Mouse (Mus musculus) forebrain, embryonic 10.5 days (tissue): Measurements from ENCODE around the gene Casz1. TPM values are rescaled to one million over a fixed set of nuclear protein-coding genes. Genes with fewer than 3 reads are reported as not detected.

Source experiments
- DNase-seq: peaks from one replicate; pipeline ENCODE4 v3.0.0-alpha.2; 2017; ENCODE audit warnings: low spot score; ENCODE audit errors: extremely low spot score
- H3K27ac ChIP-seq: fragments of 300-500 bp; sonication (generic); 2 replicates; pipeline ENCODE4 v1.5.1; 2016; ENCODE audit warnings: mild to moderate bottlenecking
- H3K27me3 ChIP-seq: fragments of 300-500 bp; sonication (generic); 2 replicates; pipeline ENCODE4 v1.6.1; 2016; ENCODE audit warnings: mild to moderate bottlenecking; ENCODE audit not compliant: poor library complexity, severe bottlenecking
- H3K36me3 ChIP-seq: fragments of 300-500 bp; sonication (generic); replicated peaks from 2 replicates; pipeline ENCODE4 v1.6.1; 2016; ENCODE audit warnings: mild to moderate bottlenecking, moderate library complexity
- H3K4me1 ChIP-seq: fragments of 300-500 bp; sonication (generic); 2 replicates; pipeline ENCODE4 v1.6.1; 2016
- H3K4me3 ChIP-seq: fragments of 300-500 bp; sonication (generic); 2 replicates; pipeline ENCODE4 v1.5.1; 2016; ENCODE audit warnings: mild to moderate bottlenecking, moderate library complexity
- H3K9me3 ChIP-seq: fragments of 300-500 bp; sonication (generic); 2 replicates; pipeline ENCODE4 v1.6.1; 2016; ENCODE audit warnings: mild to moderate bottlenecking, moderate library complexity
- WGBS: fragments of 180-500 bp; shearing (Covaris S2); methylation state at CpG from one replicate; pipeline ENCODE4 v1.1.7; 2016; 5-methylcytosine and 5-hydroxymethylcytosine counted together
- polyA plus RNA-seq: library from polyadenylated mRNA; unstranded; fragments of >200 nt; fragmentation: Nextera tagmentation; extraction: Ambion mirVana; gene quantifications from 2 replicates; pipeline ENCODE4 v1.2.1, GENCODE M21; 2016

Gene Casz1
- polyA plus RNA-seq, 1 experiment from 2014 or later: 4.7 TPM

GRCm38 (mm10) chr4:148872372-148872771 is 68.1 kb downstream of the Casz1 start:
- Histone ChIP-seq H3K9me3 (no peaks in the 10 kb centered on the region), H3K4me3 (no peak overlapping the region), H3K27ac (peak overlapping the region; percentile 68; the same call in 1 of the 2 replicates), H3K36me3 (no peaks in the 10 kb centered on the region), H3K27me3 (peaks cover 96% of the 10 kb centered on the region), H3K4me1 (peaks cover 76% of the 10 kb centered on the region)
- WGBS: 71% methylated on average over 9 of the region's 9 CpGs
- no peak for DNase-seq

GRCm38 (mm10) chr4:148872783-148873182 is 68.6 kb downstream of the Casz1 start:
- H3K27me3 ChIP-seq: peaks cover 97% of the 10 kb centered on the region
- no peak overlapping the region for H3K4me3 ChIP-seq
- no peaks in the 10 kb centered on the region for H3K9me3 ChIP-seq
- peaks cover 73% of the 10 kb centered on the region for H3K4me1 ChIP-seq
- DNase-seq: no peak
- no peaks in the 10 kb centered on the region for H3K36me3 ChIP-seq
- 80% methylated on average over 12 of the region's 12 CpGs for WGBS
- peak overlapping the region; percentile 68; the same call in 1 of the 2 replicates for H3K27ac ChIP-seq

GRCm38 (mm10) chr4:148876166-148876565 is 71.9 kb downstream of the Casz1 start:
- H3K27me3 ChIP-seq: peaks cover 99% of the 10 kb centered on the region
- H3K9me3 ChIP-seq: no peaks in the 10 kb centered on the region
- H3K27ac ChIP-seq: 0 out of 2 replicates have a peak overlapping the region, but pooled peaks have one; percentile 32
- 84% methylated on average over 9 of the region's 9 CpGs for WGBS
- H3K4me3 ChIP-seq: no peak overlapping the region
- no peaks in the 10 kb centered on the region for H3K36me3 ChIP-seq
- DNase-seq: no peak
- peaks cover 83% of the 10 kb centered on the region for H3K4me1 ChIP-seq

- Histone ChIP-seq H3K36me3 (no peaks in the 10 kb centered on the region), H3K27ac (peak overlapping the region; percentile 62), H3K9me3 (no peaks in the 10 kb centered on the region), H3K4me3 (no peak overlapping the region), H3K4me1 (peaks cover 83% of the 10 kb centered on the region), H3K27me3 (peaks cover 100% of the 10 kb centered on the region)
- WGBS: 89% methylated on average over 8 of the region's 8 CpGs
- no peak for DNase-seq
Measured at GRCm38 (mm10) chr4:148876867-148877266, 72.6 kb downstream of the Casz1 start.

GRCm38 (mm10) chr4:148878192-148878983 is 74.2 kb downstream of the Casz1 start:
- Histone ChIP-seq H3K9me3 (no peaks in the 10 kb centered on the region), H3K27ac (peak overlapping the region; percentile 60; the same call in 1 of the 2 replicates), H3K36me3 (no peaks in the 10 kb centered on the region), H3K27me3 (peaks cover 100% of the 10 kb centered on the region), H3K4me1 (peaks cover 80% of the 10 kb centered on the region), H3K4me3 (no peak overlapping the region)
- 69% methylated on average over 11 of the region's 11 CpGs for WGBS
- no peak for DNase-seq

- Histone ChIP-seq H3K36me3 (no peaks in the 10 kb centered on the region), H3K27ac (peak overlapping the region; percentile 4; the same call in 1 of the 2 replicates), H3K27me3 (peaks cover 100% of the 10 kb centered on the region), H3K4me1 (peaks cover 80% of the 10 kb centered on the region), H3K9me3 (no peaks in the 10 kb centered on the region), H3K4me3 (no peak overlapping the region)
- 65% methylated on average over 11 of the region's 11 CpGs for WGBS
- no peak for DNase-seq
Measured at GRCm38 (mm10) chr4:148878984-148879610, 74.9 kb downstream of the Casz1 start.

- peaks cover 100% of the 10 kb centered on the region for H3K27me3 ChIP-seq
- no peak overlapping the region for H3K4me3 ChIP-seq
- no peaks in the 10 kb centered on the region for H3K9me3 ChIP-seq
- no peak overlapping the region for H3K27ac ChIP-seq
- H3K4me1 ChIP-seq: peaks cover 82% of the 10 kb centered on the region
- no peak for DNase-seq
- 92% methylated on average over 3 of the region's 3 CpGs for WGBS
- no peaks in the 10 kb centered on the region for H3K36me3 ChIP-seq
Measured at GRCm38 (mm10) chr4:148879631-148880030, 75.4 kb downstream of the Casz1 start.

GRCm38 (mm10) chr4:148881001-148881669 is 76.9 kb downstream of the Casz1 start:
- peaks cover 98% of the 10 kb centered on the region for H3K27me3 ChIP-seq
- peak overlapping the region; percentile 72 for H3K27ac ChIP-seq
- no peak for DNase-seq
- peaks cover 92% of the 10 kb centered on the region for H3K4me1 ChIP-seq
- no peaks in the 10 kb centered on the region for H3K9me3 ChIP-seq
- H3K36me3 ChIP-seq: no peaks in the 10 kb centered on the region
- H3K4me3 ChIP-seq: no peak overlapping the region; the same call in 1 of the 2 replicates
- WGBS: 9% methylated on average over 17 of the region's 17 CpGs

- WGBS: 80% methylated on average over 5 of the region's 5 CpGs
- no peak for DNase-seq
- Histone ChIP-seq H3K27ac (peak overlapping the region; percentile 72), H3K4me1 (peaks cover 92% of the 10 kb centered on the region), H3K9me3 (no peaks in the 10 kb centered on the region), H3K27me3 (peaks cover 98% of the 10 kb centered on the region), H3K4me3 (no peak overlapping the region), H3K36me3 (no peaks in the 10 kb centered on the region)
Measured at GRCm38 (mm10) chr4:148881838-148882237, 77.6 kb downstream of the Casz1 start.

GRCm38 (mm10) chr4:148882360-148882929 is 78.2 kb downstream of the Casz1 start:
- peaks cover 98% of the 10 kb centered on the region for H3K27me3 ChIP-seq
- no peaks in the 10 kb centered on the region for H3K9me3 ChIP-seq

GRCm38 (mm10) chr4:148884596-148884995 is 80.4 kb downstream of the Casz1 start:
- Histone ChIP-seq H3K27ac (peak overlapping the region; percentile 79), H3K4me1 (peaks cover 95% of the 10 kb centered on the region), H3K27me3 (peaks cover 98% of the 10 kb centered on the region), H3K9me3 (no peaks in the 10 kb centered on the region), H3K36me3 (no peaks in the 10 kb centered on the region), H3K4me3 (no peak overlapping the region)
- DNase-seq: no peak
- 84% methylated on average over 14 of the region's 14 CpGs for WGBS

More at GRCm38 (mm10) chr4:148882360-148882929, 78.2 kb downstream of the Casz1 start:
- H3K27ac ChIP-seq: peak overlapping the region; percentile 65
- no peak for DNase-seq
- H3K4me3 ChIP-seq: peak overlapping the region; percentile 22; the same call in 1 of the 2 replicates
- WGBS: 21% methylated on average over 17 of the region's 17 CpGs
- peaks cover 92% of the 10 kb centered on the region for H3K4me1 ChIP-seq
- H3K36me3 ChIP-seq: no peaks in the 10 kb centered on the region

GRCm38 (mm10) chr4:148885401-148885800 is 81.2 kb downstream of the Casz1 start:
- Histone ChIP-seq H3K4me1 (peaks cover 95% of the 10 kb centered on the region), H3K36me3 (no peaks in the 10 kb centered on the region), H3K4me3 (peak overlapping the region; percentile 7; the same call in 1 of the 2 replicates), H3K9me3 (no peaks in the 10 kb centered on the region), H3K27ac (peak overlapping the region; percentile 79), H3K27me3 (peaks cover 98% of the 10 kb centered on the region)
- no peak for DNase-seq
- WGBS: 37% methylated on average over 10 of the region's 10 CpGs
